24 mouse cellular contexts compared by ENCODE assay signal in genomic region chr7:43077831-43078230, GRCm38 (mm10). TPM values are rescaled to one million over a fixed set of nuclear protein-coding genes. Genes with fewer than 3 reads are reported as not detected.
"Had no signal": no experiment of that assay in that cellular context is flagged by ENCODE, and none has a peak within 500 bp of the region (broad histone marks: within the 10 kb centered on the region; RNA-seq: fewer than 3 reads in every experiment).

No protein-coding gene starts in this region.

- H3K27ac ChIP-seq: left cerebral cortex, adult 2 months; liver, embryonic 14.5 days; lung, embryonic 15.5 days; midbrain, embryonic 10.5 days; midbrain, embryonic 13.5 days; neural tube, embryonic 13.5 days; stomach, embryonic 15.5 days had no signal

- H3K9me3 ChIP-seq: lung, embryonic 15.5 days; stomach, embryonic 15.5 days had no signal

- H3K36me3 ChIP-seq: lung, embryonic 15.5 days; midbrain, embryonic 10.5 days; midbrain, embryonic 13.5 days; neural tube, embryonic 13.5 days; stomach, embryonic 15.5 days had no signal

- ATAC-seq: midbrain, embryonic 13.5 days; midbrain, embryonic 16.5 days had no signal

- H3K27me3 ChIP-seq: lung, embryonic 15.5 days; megakaryocyte, embryonic 14.5 days; midbrain, embryonic 13.5 days; neural tube, embryonic 13.5 days; stomach, embryonic 15.5 days had no signal

- H3K4me1 ChIP-seq: lung, embryonic 15.5 days; megakaryocyte, embryonic 14.5 days; midbrain, embryonic 10.5 days; midbrain, embryonic 13.5 days; neural tube, embryonic 13.5 days; stomach, embryonic 15.5 days had no signal

- DNase-seq: kidney, adult 18-20 months; kidney, adult 9 months; kidney, postnatal 14 days; kidney, postnatal 4 days; lung, adult 18-20 months; lung, postnatal 10 days; lung, postnatal 36 days; spleen, adult 18-20 months; thymus, postnatal 25 days had no signal

- H3K9ac ChIP-seq: liver, embryonic 14.5 days; lung, embryonic 15.5 days; midbrain, embryonic 13.5 days; neural tube, embryonic 13.5 days; stomach, embryonic 15.5 days had no signal

- H3K4me2 ChIP-seq: liver, embryonic 11.5 days; lung, embryonic 15.5 days; midbrain, embryonic 13.5 days; neural tube, embryonic 13.5 days; stomach, embryonic 15.5 days had no signal

- H3K4me3 ChIP-seq: left cerebral cortex, adult 2 months; lung, embryonic 15.5 days; megakaryocyte, embryonic 14.5 days; midbrain, embryonic 10.5 days; midbrain, embryonic 13.5 days; myocyte; neural tube, embryonic 13.5 days; stomach, embryonic 15.5 days had no signal

RNA-seq across cellular contexts. Expression of gene Zfp936, which starts 36.2 kb away (rescaled TPM):
- polyA plus RNA-seq: kidney, embryonic 16.5 days; limb, embryonic 11.5 days; limb, embryonic 14.5 days; liver, embryonic 11.5 days; liver, embryonic 14.5 days; lung, embryonic 15.5 days; midbrain, embryonic 13.5 days; midbrain, embryonic 16.5 days; neural tube, embryonic 13.5 days; stomach, embryonic 15.5 days; thymus, postnatal 0 days had no signal

RNA-seq across cellular contexts. Expression of gene Gm9268, which starts 59.3 kb away (rescaled TPM):
- polyA plus RNA-seq: kidney, embryonic 16.5 days; limb, embryonic 11.5 days; limb, embryonic 14.5 days; liver, embryonic 11.5 days; liver, embryonic 14.5 days; lung, embryonic 15.5 days; midbrain, embryonic 10.5 days; midbrain, embryonic 13.5 days; midbrain, embryonic 16.5 days; myocyte; neural tube, embryonic 13.5 days; stomach, embryonic 15.5 days; thymus, postnatal 0 days had no signal
